Mouse (Mus musculus) T-helper 17 cell (primary cell): Measurements from ENCODE around the gene Rab37.

Experiments used
- in situ Hi-C, 2 experiments: fragments of 300-600 bp; cut with MboI, MseI; formaldehyde crosslinking; loops; 1 replicate in 1 of 2; 2 replicates in 1 of 2; pipeline ENCODE4 v1.15.1; 2025; ENCODE audit warnings: high pct_unique_total_duplicates in 2 of 2

Rab37 gene

DNA sequence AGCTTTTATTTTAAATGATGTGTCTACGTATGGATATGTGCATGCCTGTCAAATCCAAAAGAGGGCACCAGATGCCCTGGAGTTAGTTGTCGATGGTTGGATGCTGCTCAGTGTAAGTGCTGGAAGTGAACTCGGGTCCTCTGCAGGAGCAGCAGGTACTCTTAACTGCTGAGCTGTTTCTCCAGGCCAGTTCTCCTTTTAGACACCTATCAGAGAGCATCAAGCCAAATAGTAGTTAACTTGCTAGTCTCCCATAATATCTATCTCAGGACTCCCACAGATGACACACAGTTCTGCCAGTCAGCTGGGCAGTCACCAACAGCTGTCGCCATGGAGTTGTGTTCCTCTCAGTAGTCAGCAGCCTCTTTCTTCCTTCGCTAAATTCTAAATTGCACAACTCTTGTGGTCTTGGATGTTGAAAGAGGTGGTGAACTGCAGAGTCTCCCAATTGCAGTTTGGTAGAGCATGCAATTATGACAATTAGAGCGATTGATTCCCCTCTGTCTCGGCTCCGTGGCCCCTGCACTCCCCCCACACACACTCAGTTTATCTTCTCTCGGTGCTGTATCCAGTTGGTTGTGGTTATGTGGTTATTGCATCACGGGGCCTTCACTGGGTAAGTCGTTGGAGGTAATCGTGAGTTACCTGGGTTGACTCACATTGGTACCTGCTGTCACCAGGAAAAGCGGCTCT, 97.5 kb downstream of the Rab37 start:
- in situ Hi-C loops, result loop anchor here (10.0 to 25.0 kb wide), 2 partner anchors 104 to 1224 kb away; partner anchors contain the start of gene Rnf157 (in 1 of the 2)

DNA sequence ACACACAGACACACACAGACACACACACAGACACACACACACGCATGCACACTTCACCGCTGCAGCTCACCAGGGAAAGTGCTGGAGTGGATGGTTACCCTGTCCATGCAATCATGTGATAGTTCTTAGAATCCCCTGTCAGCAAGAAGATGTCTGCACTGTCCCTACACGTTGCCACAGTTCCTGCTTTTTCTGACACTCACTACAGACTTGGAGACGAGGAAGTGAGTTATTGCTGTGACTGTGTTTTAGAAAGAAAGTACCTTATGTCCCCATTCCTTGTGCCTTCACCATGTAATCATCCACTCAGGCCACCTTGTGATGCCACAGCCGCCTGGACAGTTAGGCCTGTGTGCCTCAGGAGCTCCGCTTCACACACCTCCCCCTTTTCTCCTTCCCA, 98.1 kb downstream of the Rab37 start:
- in situ Hi-C loops, result loop anchor here (10.0 to 25.0 kb wide), 2 partner anchors 105 to 1223 kb away; partner anchors contain the start of gene Rnf157 (in 1 of the 2)

DNA sequence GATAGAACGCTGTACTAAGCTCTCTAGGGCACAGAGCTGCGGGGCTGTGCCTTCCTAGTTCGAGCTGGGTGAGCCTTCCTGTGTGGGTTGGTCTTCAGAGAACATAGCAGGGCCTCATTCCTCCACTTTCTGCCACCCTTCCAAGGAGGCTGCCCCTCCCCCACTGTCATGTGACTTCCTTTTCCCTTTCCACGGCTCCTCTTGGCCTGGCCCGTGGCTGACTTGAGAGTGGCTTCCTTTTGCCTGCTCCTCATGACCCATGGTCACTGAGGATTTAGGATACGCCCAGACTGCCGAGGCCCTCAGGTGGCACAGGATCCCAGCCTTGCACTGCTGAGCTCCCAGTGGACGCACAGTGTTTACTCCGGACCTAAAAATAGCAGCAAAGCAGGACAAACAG, 100.9 kb downstream of the Rab37 start:
- in situ Hi-C loops, result loop anchor here in 1 of 2 experiments (25.0 kb wide), 1 partner anchor 1220 kb away; the partner anchor contains the start of gene Rnf157

DNA sequence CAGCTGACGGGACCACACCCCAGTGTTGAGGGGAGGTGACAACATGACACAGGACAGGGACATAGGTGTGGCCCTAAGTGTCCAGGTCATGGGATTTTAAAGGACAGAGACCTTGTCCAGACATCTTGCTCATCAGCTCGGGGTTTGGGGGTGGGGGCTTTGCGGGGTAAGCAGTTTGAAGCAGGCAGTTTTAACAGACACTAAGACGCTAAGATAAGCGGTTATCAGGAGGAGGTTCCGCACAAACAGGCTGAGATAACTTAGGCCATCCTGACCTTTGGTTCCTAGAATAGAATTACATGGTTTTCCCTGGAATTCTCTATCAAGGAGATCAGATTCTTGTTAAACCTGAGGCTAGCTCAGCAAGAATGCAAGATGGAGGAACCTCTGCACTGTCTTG, 103.5 kb downstream of the Rab37 start:
- in situ Hi-C loops, result loop anchor here in 1 of 2 experiments (5.0 to 25.0 kb wide), 2 partner anchors 32 to 1218 kb away; partner anchors contain the start of genes Rnf157 and Slc9a3r1

DNA sequence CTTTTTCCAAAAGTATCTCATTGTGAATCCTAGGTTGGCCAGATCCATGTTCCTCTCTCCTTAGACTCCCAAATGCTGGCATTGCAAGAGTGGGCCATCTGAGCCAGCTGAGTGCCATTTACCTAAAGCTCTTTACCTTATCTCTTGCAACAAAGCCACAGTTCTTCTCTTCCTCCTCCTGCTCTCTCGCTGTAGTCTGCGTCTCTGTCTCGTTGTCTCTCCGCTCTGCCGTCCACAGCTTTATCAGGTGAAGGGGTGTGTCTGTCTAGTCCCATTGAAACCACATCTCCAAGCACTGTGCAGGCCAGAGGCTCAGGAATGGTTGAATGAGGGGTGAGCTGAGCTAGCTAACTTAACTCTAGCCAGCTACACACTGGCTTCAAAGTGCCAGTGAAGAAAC, 104.7 kb downstream of the Rab37 start:
- in situ Hi-C loops, result loop anchor here in 1 of 2 experiments (5.0 to 25.0 kb wide), 2 partner anchors 34 to 1216 kb away; partner anchors contain the start of genes Rnf157 and Slc9a3r1

DNA sequence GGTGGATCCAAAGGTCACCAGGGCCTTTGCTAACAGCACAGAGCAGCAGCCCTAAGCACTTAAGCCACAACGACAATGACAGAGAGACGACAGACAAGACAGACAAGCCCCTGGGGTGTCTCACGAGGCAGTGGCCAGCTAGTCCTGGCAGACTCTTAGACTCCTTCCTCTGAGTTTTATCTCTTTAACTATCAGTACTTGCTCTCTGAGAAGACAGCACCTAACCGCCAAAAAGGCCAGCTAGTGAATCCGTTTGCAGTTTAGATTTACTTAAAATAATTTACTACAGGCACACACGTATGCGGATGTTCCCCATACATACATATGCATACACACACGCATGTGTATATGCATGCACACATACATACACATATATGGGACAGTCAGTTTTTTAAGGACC, 106.3 kb downstream of the Rab37 start:
- in situ Hi-C loops, result loop anchor here in 1 of 2 experiments (5.0 to 25.0 kb wide), 2 partner anchors 35 to 1215 kb away; partner anchors contain the start of genes Rnf157 and Slc9a3r1

DNA sequence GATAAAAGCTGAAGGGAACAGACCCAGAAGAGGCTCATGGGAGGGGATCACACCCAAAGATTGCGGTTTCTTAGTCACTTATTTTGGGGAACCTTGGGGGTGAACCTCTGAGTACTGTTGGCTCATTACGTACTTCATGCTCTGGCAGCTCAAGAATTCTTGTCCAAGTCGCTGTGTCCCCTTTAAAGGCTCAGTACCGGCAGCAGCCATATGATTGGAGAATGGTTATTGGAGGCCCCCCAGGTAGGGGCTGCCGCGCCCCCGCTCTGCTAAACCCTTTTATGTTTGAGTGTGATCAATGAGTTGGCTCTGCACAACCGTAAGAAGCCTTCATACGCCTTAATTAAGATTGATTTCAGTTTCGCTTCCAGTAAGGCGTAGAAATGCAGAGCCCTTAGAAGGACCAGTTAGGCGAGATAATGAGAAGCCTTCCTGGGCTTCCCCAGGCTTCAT, 107.7 kb downstream of the Rab37 start:
- in situ Hi-C loops, result loop anchor here in 1 of 2 experiments (5.0 to 25.0 kb wide), 2 partner anchors 37 to 1213 kb away; partner anchors contain the start of genes Rnf157 and Slc9a3r1

DNA sequence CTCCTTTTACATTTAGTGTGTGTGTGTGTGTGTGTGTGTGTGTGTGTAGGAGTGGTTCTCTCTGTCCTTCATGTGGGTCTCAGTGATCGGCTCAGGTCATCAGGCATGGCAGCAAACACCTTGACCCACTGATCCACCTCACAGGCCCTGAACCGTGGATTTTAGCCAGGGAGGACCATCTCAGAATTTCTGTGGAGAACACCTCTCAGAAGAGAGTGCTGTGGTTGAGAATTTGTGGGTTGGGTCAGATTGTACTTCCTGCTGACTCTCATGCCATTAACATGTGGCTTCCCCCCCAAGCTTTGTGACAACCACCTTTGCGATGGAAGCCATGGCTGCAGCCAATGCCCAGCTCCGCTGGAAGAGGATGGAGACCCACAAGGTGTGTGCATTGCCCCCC, 109.3 kb downstream of the Rab37 start:
- in situ Hi-C loops, result no loop called here

DNA sequence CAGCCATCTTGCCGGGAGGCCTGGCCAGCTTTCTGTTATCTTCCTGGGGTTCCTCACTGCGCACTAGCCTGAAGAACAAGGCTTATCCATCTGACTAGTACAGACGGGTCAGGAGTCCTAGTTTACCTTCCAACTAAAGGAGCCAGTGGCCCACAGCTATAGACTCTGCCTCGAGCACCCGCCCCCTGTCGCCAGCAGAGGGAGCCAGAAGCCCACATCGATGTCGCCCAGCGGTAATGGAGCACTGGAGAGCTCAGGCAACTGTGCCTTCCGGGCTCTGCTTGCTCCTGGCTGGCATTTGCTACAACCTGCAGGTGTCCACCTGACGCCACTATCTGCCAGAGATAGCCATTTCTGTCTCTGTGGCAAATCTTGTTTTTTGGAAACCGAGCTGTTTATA, 111.1 kb downstream of the Rab37 start:
- in situ Hi-C loops, result no loop called here

DNA sequence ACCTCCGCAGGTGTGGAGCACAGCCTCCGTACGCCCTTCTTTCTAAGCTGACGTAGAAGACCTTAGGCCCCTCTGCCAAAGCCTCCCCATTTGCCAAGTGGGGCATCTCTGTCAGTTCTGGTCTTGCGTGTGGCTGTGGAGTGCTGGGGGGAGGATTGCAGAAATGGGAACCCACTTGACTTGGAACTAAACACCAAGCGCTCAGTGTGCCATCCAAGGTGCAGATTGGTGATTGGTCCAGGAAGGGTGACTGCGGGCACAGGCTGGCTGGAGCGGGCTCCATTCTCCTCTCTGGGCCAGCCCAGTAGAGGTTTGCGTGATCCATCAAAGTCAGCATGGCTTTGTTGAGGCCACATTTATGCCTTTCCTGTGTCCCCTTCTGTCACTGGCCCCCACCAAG, 111.5 kb downstream of the Rab37 start:
- in situ Hi-C loops, result no loop called here

DNA sequence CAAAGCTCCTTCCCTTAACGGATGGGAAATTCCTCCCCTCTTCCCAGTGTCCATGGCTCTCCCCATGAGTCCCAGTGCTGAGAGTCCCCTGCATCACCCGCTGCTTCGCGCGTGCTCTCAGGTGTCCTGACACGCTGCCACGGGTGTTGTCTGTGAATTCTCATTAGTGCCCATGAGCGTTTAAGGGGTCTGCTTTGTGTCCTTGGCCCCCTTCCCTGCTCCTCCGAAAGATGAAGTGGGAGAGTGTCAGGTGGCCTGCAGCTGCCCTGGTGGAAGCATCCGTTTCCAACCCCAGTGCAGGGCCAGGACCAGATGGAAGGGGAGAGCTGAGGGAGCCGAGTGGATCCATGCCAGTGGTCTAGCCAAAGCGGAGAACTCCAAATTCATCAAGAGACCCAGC, 116.9 kb downstream of the Rab37 start:
- in situ Hi-C loops, result loop anchor here (5.0 kb wide), 2 partner anchors 54 to 981 kb away; no protein-coding TSS in a partner anchor

DNA sequence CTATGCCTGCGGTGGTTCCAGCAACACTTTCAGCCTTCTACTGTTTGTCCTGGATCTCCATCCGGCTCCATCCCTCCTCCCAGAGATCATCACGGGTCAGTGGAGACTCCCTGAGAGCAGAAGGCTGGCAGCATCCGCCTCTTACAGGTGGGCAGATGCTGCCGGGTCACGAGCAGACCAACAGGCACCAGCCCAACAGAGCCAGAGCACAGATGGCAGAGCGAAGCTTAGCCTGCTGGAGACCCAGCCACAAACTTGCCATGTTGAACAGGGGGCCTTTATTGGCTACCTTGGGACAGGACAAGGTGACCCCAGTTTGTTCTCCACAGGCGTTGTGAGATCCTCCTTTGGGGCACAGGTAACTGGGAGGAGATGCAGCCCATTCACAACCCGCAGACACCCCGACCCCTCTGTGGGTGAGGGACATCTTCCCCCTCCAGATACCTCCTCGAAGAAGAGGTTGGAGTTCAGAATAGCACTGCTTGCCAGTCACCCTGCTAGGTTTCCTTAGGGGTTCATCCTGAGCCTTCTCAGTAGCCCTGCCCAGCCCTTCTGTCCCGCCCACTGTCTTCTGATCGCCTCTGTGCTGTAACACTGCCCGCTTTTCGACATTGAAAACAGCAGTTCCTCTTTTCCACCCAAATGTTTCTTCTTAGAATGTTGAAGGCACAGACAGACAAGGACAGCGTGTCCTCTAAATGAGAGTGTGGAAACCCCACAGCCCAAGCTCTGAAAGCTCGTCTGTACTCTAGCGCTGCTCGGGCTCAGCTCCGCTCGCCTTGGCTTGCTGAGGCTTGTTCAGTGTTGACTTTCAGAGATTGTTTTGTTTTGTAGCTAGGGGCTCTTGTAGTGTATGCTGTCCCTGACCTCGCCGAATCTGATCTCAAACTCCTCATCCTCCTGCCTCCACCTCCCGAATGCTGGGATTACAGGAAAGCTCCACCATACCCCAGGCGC, 117.8 kb downstream of the Rab37 start:
- in situ Hi-C loops, result loop anchor here (5.0 kb wide), 2 partner anchors 53 to 982 kb away; no protein-coding TSS in a partner anchor

DNA sequence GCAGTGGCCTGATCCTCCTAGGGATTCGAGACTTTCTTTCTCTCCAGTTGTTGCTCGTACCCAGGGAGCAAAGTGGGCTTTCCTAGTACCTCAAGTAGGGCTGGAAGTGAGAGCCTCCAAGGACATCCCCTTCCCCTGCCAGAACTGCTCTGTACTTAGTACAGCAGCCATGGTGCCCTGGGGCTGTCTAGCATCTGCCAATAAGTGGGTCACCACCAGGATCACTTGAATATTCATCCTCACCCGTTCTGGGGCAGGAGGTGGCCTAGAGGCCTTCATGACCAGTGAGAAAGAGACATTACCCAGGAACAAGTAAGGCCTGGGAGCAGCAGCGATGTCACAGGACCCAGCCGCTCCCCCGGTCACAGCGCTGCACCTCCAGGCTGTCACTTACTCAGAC, 118.7 kb downstream of the Rab37 start:
- in situ Hi-C loops, result loop anchor here (5.0 kb wide), 2 partner anchors 52 to 983 kb away; no protein-coding TSS in a partner anchor
